Mouse (Mus musculus): ENCODE data around the gene Hpgds. TPM values are rescaled to one million over a fixed set of nuclear protein-coding genes. Genes with fewer than 3 reads are reported as not detected.
A peak's percentile ranks its signal among the peaks of the same experiment; 100 is the strongest.

The Hpgds gene
- total and polyA plus RNA-seq, 2 experiments from 2014 or later = 2.7 to 4.3 TPM

DNA sequence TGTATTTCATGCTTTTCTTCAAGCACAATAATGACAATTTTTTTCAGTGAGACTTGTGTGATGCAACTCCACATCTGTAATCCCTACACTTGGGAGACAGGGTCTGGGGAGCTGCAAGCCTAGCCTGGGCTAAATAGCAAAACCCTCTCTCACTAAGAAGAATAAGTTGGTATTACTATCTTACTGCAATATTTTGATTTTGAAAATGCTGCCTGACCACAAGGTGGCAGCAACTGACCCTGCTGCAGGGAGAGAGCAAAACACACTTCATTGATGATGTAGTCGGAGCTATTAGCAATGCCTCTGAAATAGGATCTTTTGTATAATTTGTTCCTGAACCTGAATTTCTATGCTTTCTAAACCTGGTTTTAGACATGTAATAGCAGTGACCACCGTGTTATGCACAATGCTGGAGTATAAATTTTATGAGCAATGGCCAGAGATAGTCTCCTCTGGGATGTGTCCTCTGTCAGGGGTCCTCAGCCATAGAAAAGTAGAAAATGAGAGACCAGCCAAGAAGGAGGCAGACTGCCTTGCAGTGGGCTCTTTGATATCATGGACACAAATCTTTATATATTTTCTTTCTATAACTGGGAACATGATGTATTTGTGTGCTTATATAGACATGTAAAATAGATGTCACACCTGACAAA is 18.5 kb downstream of the Hpgds start:
- no peak overlapping the region for H3K9ac ChIP-seq (replicated peaks; ENCODE audit: low read length)
- H3K9me3 ChIP-seq (ENCODE audit: low read length) = no peaks in the 10 kb centered on the region
- 13% methylated on average over 2 of the region's 2 CpGs for WGBS
- H3K4me2 ChIP-seq (ENCODE audit: low read depth, low read length) = no peak overlapping the region
- H3K27me3 ChIP-seq (ENCODE audit: insufficient read depth, low read length) = no peaks in the 10 kb centered on the region
- no peak overlapping the region for H3K27ac ChIP-seq
- TF ChIP-seq CTCF (IDR thresholded peaks at IDR 0.05; ENCODE audit: low read depth) = peak; percentile 93
- no peaks in the 10 kb centered on the region for H3K36me3 ChIP-seq (ENCODE audit: insufficient read depth, low read length)
- H3K4me1 ChIP-seq (ENCODE audit: insufficient read depth, low read length) = no peaks in the 10 kb centered on the region
- DNase-seq (ENCODE audit: low spot score) (peak; percentile 83), ATAC-seq (peak; percentile 68; the same call in 1 of the 2 replicates)
- no peak overlapping the region for H3K4me3 ChIP-seq (ENCODE audit: low read length)

DNA sequence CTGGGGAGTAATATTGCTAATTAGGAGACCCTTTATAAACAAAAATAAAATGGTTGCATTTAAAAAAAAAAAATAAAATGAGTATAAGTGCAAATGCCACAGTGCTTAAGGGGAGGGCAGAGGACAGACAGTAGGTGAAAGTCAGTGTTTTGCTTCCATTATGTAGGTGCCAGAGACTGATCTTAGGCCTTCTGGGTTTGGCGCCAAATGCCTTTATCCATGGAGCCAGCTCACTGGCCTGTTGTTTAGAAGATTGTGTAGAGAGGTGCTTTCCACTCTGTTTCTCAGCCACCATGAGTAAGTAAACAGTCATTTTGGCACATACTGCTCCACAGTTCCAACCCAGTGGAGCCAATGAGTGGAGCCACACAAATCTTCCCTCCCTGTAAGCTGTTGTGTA is 27.2 kb downstream of the Hpgds start:
- H3K36me3 ChIP-seq (ENCODE audit: insufficient read depth, low read length) = peaks cover 8% of the 10 kb centered on the region; the same call in 1 of the 2 replicates
- ATAC-seq (0 out of 2 replicates have a peak, but pooled peaks have one; percentile 15), DNase-seq (ENCODE audit: low spot score) (no peak)
- TF ChIP-seq CTCF (IDR thresholded peaks at IDR 0.05; ENCODE audit: low read depth) = no peak
- no peaks in the 10 kb centered on the region for H3K27me3 ChIP-seq (ENCODE audit: insufficient read depth, low read length)
- H3K9ac ChIP-seq (replicated peaks; ENCODE audit: low read length) = no peak overlapping the region
- WGBS = 50% methylated on average over 1 of the region's 1 CpGs
- H3K4me1 ChIP-seq (ENCODE audit: insufficient read depth, low read length) = no peaks in the 10 kb centered on the region
- no peaks in the 10 kb centered on the region for H3K9me3 ChIP-seq (ENCODE audit: low read length)
- H3K4me2 ChIP-seq (ENCODE audit: low read depth, low read length) = no peak overlapping the region
- no peak overlapping the region for H3K27ac ChIP-seq
- no peak overlapping the region for H3K4me3 ChIP-seq (ENCODE audit: low read length)

DNA sequence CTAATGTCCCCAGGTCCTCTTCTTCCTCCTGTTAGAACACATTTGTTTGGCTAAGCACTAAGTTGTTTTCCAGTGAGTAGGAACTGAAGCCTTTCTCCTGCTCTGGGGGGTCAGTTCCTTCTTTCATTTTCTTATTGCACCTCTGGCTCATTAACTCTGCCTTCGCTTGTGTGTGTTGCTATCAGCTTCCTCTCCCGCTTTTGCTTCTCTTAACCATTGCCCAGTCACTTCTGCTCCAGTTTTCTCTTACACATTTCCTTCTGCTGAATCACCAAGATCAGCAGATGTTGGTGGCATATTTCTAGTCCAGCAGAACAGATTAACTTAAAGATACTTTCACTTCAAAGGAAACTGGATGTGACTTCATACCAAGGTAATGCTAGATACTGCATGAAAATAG is 29.8 kb downstream of the Hpgds start:
- no peak for ATAC-seq
- Histone ChIP-seq H3K4me3 (ENCODE audit: low read length) (no peak overlapping the region), H3K27me3 (ENCODE audit: insufficient read depth, low read length) (no peaks in the 10 kb centered on the region), H3K4me1 (ENCODE audit: insufficient read depth, low read length) (no peaks in the 10 kb centered on the region), H3K36me3 (ENCODE audit: insufficient read depth, low read length) (peaks cover 8% of the 10 kb centered on the region; the same call in 1 of the 2 replicates), H3K9me3 (ENCODE audit: low read length) (no peaks in the 10 kb centered on the region), H3K27ac (no peak overlapping the region), H3K4me2 (ENCODE audit: low read depth, low read length) (no peak overlapping the region), H3K9ac (replicated peaks; ENCODE audit: low read length) (no peak overlapping the region)
- no peak for DNase-seq (ENCODE audit: low spot score)
- WGBS = 87% methylated on average over 2 of the region's 2 CpGs
- no peak for TF ChIP-seq CTCF (IDR thresholded peaks at IDR 0.05; ENCODE audit: low read depth)

DNA sequence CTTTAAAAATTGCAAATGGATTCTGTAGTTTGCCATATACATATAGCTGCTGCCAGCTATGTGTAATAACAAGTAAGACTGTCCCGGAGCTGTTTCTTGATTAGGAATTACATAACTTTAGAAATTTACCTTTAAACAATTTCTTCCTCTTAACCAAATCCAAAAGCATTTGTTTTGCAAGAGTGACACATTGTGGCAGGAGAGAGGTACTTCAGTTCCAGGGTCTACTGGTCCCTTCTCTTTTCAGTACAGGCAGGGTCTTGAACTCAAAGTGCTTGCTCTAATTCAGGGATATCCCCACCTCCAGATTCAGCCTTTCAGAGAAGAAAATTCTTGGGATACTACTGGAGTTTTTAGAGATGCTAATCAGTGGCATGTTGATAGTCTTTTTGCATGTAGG is 65.6 kb downstream of the Hpgds start:
- Histone ChIP-seq H3K36me3 (ENCODE audit: insufficient read depth, low read length) (peaks cover 11% of the 10 kb centered on the region; the same call in 1 of the 2 replicates), H3K4me3 (ENCODE audit: low read length) (no peak overlapping the region), H3K9me3 (ENCODE audit: low read length) (no peaks in the 10 kb centered on the region), H3K27ac (no peak overlapping the region), H3K27me3 (ENCODE audit: insufficient read depth, low read length) (no peaks in the 10 kb centered on the region), H3K9ac (replicated peaks; ENCODE audit: low read length) (no peak overlapping the region), H3K4me1 (ENCODE audit: insufficient read depth, low read length) (no peaks in the 10 kb centered on the region), H3K4me2 (ENCODE audit: low read depth, low read length) (no peak overlapping the region)
- ATAC-seq (no peak), DNase-seq (ENCODE audit: low spot score) (peak; percentile 57)
- 100% methylated on average over 1 of the region's 1 CpGs for WGBS
- peak; percentile 65 for TF ChIP-seq CTCF (IDR thresholded peaks at IDR 0.05; ENCODE audit: low read depth)

DNA sequence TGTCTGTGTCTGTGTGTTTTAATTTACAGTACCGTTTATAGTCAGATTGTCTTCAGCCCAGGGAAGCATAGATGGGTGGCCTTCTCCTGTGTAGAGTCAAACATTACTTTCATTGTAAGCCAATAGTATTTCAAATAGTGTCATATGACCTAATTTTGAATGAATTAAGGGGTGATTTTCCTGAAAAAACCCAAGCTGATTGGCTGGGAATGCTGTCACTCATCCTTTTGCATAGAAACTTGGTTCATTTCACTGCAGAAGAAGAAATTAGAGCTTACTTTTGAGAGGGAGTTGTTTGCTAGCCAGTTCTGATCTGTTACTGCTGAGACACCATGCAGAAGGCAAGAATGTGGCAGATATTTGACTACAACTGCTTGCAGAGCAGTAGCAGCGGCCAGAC is 69.5 kb downstream of the Hpgds start:
- DNase-seq (ENCODE audit: low spot score) = peak; percentile 4
- H3K9me3 ChIP-seq (ENCODE audit: low read length) = no peaks in the 10 kb centered on the region
- H3K9ac ChIP-seq (replicated peaks; ENCODE audit: low read length) = no peak overlapping the region
- H3K4me1 ChIP-seq (ENCODE audit: insufficient read depth, low read length) = no peaks in the 10 kb centered on the region
- TF ChIP-seq CTCF (IDR thresholded peaks at IDR 0.05; ENCODE audit: low read depth) = no peak
- H3K27ac ChIP-seq = no peak overlapping the region
- H3K4me3 ChIP-seq (ENCODE audit: low read length) = no peak overlapping the region
- no peak for ATAC-seq
- H3K27me3 ChIP-seq (ENCODE audit: insufficient read depth, low read length) = no peaks in the 10 kb centered on the region
- WGBS = 73% methylated on average over 2 of the region's 2 CpGs
- no peak overlapping the region for H3K4me2 ChIP-seq (ENCODE audit: low read depth, low read length)
- H3K36me3 ChIP-seq (ENCODE audit: insufficient read depth, low read length) = peaks cover 37% of the 10 kb centered on the region

Other genes with a start within 250 kb of the Hpgds start
- 36.1 and 43.2 TPM in 2 replicates for gene Smarcad1, start 102.3 kb downstream of the Hpgds start, total RNA-seq (2014; rRNA removed)
- gene Smarcad1, start 102.3 kb downstream of the Hpgds start, polyA plus RNA-seq (2015; fragmentation: Nextera tagmentation; extraction: Ambion mirVana) = 44.7 and 45.0 TPM in 2 replicates
- gene C130060K24Rik, start 236.2 kb upstream of the Hpgds start, total RNA-seq (2014; rRNA removed) = 4.4 and 8.2 TPM in 2 replicates
- 1.6 and 2.0 TPM in 2 replicates for gene C130060K24Rik, start 236.2 kb upstream of the Hpgds start, polyA plus RNA-seq (2015; fragmentation: Nextera tagmentation; extraction: Ambion mirVana)